Mouse (Mus musculus) CH12.LX (cell line): ENCODE measurements around the gene Ptprg. TPM values are rescaled to one million over a fixed set of nuclear protein-coding genes. Genes with fewer than 3 reads are reported as not detected.

ENCODE experiments used
- DNase-seq: peaks from one replicate; pipeline ENCODE4 v3.0.0-alpha.2; 2013; ENCODE audit errors: extremely low read depth
- H3K27ac ChIP-seq: 2 replicates; pipeline ENCODE4 v1.5.1; 2012; ENCODE audit warnings: low read depth, mild to moderate bottlenecking, control low read depth, moderate library complexity; ENCODE audit not compliant: insufficient read depth
- H3K27me3 ChIP-seq: replicated peaks from 2 replicates; pipeline ENCODE3; 2012; ENCODE audit warnings: inconsistent platforms
- H3K36me3 ChIP-seq, 2 experiments: replicated peaks in 1 of 2; 2 replicates each; pipeline versions ENCODE3 to v1.6.1; 2012; ENCODE audit warnings: inconsistent platforms in 1 of 2, low read length in 1 of 2, mild to moderate bottlenecking in 1 of 2, mixed read lengths in 1 of 2, moderate library complexity in 1 of 2; ENCODE audit not compliant: control insufficient read depth in 1 of 2, insufficient read depth in 1 of 2
- H3K4me1 ChIP-seq, 2 experiments: 2 replicates each; pipeline ENCODE4 v1.6.1; 2012; ENCODE audit warnings: inconsistent platforms in 1 of 2, moderate library complexity in 1 of 2; ENCODE audit not compliant: insufficient read depth in 2 of 2, control insufficient read depth in 1 of 2
- H3K4me2 ChIP-seq: 2 replicates; pipeline ENCODE4 v1.6.1; 2012; ENCODE audit warnings: low read depth, mild to moderate bottlenecking, control low read depth; ENCODE audit not compliant: poor library complexity, insufficient read depth, severe bottlenecking
- H3K4me3 ChIP-seq, 3 experiments: fragments of 150-350 bp in 1 of 3; sonication (generic) in 1 of 3; replicated peaks in 1 of 3; 2 replicates each; pipeline versions ENCODE3 to v1.5.1; 2011 to 2012; ENCODE audit warnings: low read depth in 2 of 3, low read length in 2 of 3, mild to moderate bottlenecking in 2 of 3, moderate library complexity in 2 of 3, control low read depth in 1 of 3, improper control_type of control experiment in 1 of 3, inconsistent platforms in 1 of 3, mixed read lengths in 1 of 3; ENCODE audit not compliant: poor library complexity in 1 of 3
- H3K79me2 ChIP-seq: replicated peaks from 2 replicates; pipeline ENCODE4 v1.6.1; 2012; ENCODE audit warnings: mild to moderate bottlenecking, moderate library complexity; ENCODE audit not compliant: control insufficient read depth, poor library complexity, insufficient read depth, severe bottlenecking; ENCODE audit errors: extremely low read depth
- H3K9ac ChIP-seq: 2 replicates; pipeline ENCODE4 v1.6.1; 2012; ENCODE audit warnings: low read depth, mild to moderate bottlenecking, control low read depth, moderate library complexity; ENCODE audit not compliant: insufficient read depth
- H3K9me3 ChIP-seq: replicated peaks from 2 replicates; pipeline ENCODE3; 2012; ENCODE audit warnings: low read length, inconsistent platforms, mixed read lengths
- CHD1 ChIP-seq: IDR thresholded peaks from 2 replicates; pipeline ENCODE4 v1.6.1; 2012; ENCODE audit warnings: low read depth, low read length, improper control_type of control experiment, inconsistent platforms
- CTCF ChIP-seq, 2 experiments: IDR thresholded peaks in 1 of 2; conservative IDR thresholded peaks in 1 of 2; 2 replicates each; pipeline ENCODE4 v1.5.1; 2011 to 2012; ENCODE audit warnings: low read depth in 2 of 2, low read length in 2 of 2, improper control_type of control experiment in 1 of 2, inconsistent platforms in 1 of 2, mild to moderate bottlenecking in 1 of 2, moderate library complexity in 1 of 2
- ELF1 ChIP-seq: IDR thresholded peaks from 2 replicates; pipeline ENCODE4 v1.6.1; 2014; ENCODE audit warnings: low read depth, mild to moderate bottlenecking, inconsistent platforms, low read length, improper control_type of control experiment
- GABPA ChIP-seq: IDR thresholded peaks from 2 replicates; pipeline ENCODE4 v1.6.1; 2012; ENCODE audit warnings: low read depth, low read length, improper control_type of control experiment, inconsistent platforms; ENCODE audit not compliant: insufficient replicate concordance
- HCFC1 ChIP-seq: IDR thresholded peaks from 2 replicates; pipeline ENCODE4 v1.6.1; 2012; ENCODE audit warnings: low read depth, mild to moderate bottlenecking, inconsistent platforms, low read length, improper control_type of control experiment
- JUN ChIP-seq: IDR thresholded peaks from 2 replicates; pipeline ENCODE4 v1.6.1; 2011; ENCODE audit warnings: low read depth, mild to moderate bottlenecking, low read length, improper control_type of control experiment, moderate library complexity; ENCODE audit not compliant: insufficient read depth
- JUND ChIP-seq: conservative IDR thresholded peaks from 2 replicates; pipeline ENCODE4 v1.6.1; 2011; ENCODE audit warnings: low read depth, low read length, improper control_type of control experiment
- MAZ ChIP-seq: IDR thresholded peaks from 2 replicates; pipeline ENCODE4 v1.6.1; 2012; ENCODE audit warnings: low read depth, mild to moderate bottlenecking, inconsistent platforms, low read length, improper control_type of control experiment, moderate library complexity
- MEF2A ChIP-seq: IDR thresholded peaks from 2 replicates; pipeline ENCODE4 v1.6.1; 2014; ENCODE audit warnings: low read depth, mild to moderate bottlenecking, inconsistent platforms, low read length, improper control_type of control experiment, borderline replicate concordance
- MYC ChIP-seq: IDR thresholded peaks from 2 replicates; pipeline ENCODE4 v1.6.1; 2011; ENCODE audit warnings: low read depth, mild to moderate bottlenecking, improper control_type of control experiment, low read length
- NELFE ChIP-seq: IDR thresholded peaks from 2 replicates; pipeline ENCODE4 v1.6.1; 2011; ENCODE audit warnings: low read depth, low read length, improper control_type of control experiment
- NRF1 ChIP-seq: IDR thresholded peaks from 2 replicates; pipeline ENCODE4 v1.6.1; 2014; ENCODE audit warnings: low read depth, mild to moderate bottlenecking, inconsistent platforms, low read length, improper control_type of control experiment, moderate library complexity
- PAX5 ChIP-seq: IDR thresholded peaks from 2 replicates; pipeline ENCODE4 v1.6.1; 2012; ENCODE audit warnings: low read length, inconsistent platforms, mixed read lengths
- POLR2A ChIP-seq: IDR thresholded peaks from 2 replicates; pipeline ENCODE4 v1.6.1; 2011; ENCODE audit warnings: low read depth, mild to moderate bottlenecking, improper control_type of control experiment, low read length
- RAD21 ChIP-seq: IDR thresholded peaks from 2 replicates; pipeline ENCODE4 v1.6.1; 2011; ENCODE audit warnings: low read depth, mild to moderate bottlenecking, low read length, improper control_type of control experiment, moderate library complexity
- SIN3A ChIP-seq: IDR thresholded peaks from 2 replicates; pipeline ENCODE4 v1.6.1; 2012; ENCODE audit warnings: low read length, improper control_type of control experiment, inconsistent platforms
- SMC3 ChIP-seq: IDR thresholded peaks from 2 replicates; pipeline ENCODE4 v1.6.1; 2011; ENCODE audit warnings: low read depth, low read length, improper control_type of control experiment
- TCF12 ChIP-seq: IDR thresholded peaks from 2 replicates; pipeline ENCODE4 v1.6.1; 2014; ENCODE audit warnings: low read depth, mild to moderate bottlenecking, inconsistent platforms, low read length, improper control_type of control experiment
- USF1 ChIP-seq: IDR thresholded peaks from 2 replicates; pipeline ENCODE4 v1.6.1; 2014; ENCODE audit warnings: low read depth, mild to moderate bottlenecking, inconsistent platforms, low read length, improper control_type of control experiment
- USF2 ChIP-seq: conservative IDR thresholded peaks from 2 replicates; pipeline ENCODE4 v1.6.1; 2011; ENCODE audit warnings: low read depth, low read length, improper control_type of control experiment
- ZKSCAN1 ChIP-seq: IDR thresholded peaks from 2 replicates; pipeline ENCODE4 v1.6.1; 2012; ENCODE audit warnings: low read depth, inconsistent platforms, low read length, improper control_type of control experiment, borderline replicate concordance
- ZMIZ1 ChIP-seq: IDR thresholded peaks from 2 replicates; pipeline ENCODE4 v1.6.1; 2012; ENCODE audit warnings: low read depth, mild to moderate bottlenecking, inconsistent platforms, low read length, improper control_type of control experiment
- ZNF384 ChIP-seq: IDR thresholded peaks from 2 replicates; pipeline ENCODE4 v1.6.1; 2012; ENCODE audit warnings: low read depth, low read length, improper control_type of control experiment, inconsistent platforms
- dilution Hi-C: fragments of 300-500 bp; cut with MboI; formaldehyde crosslinking; loops from 2 replicates; pipeline ENCODE4 v1.14.3; 2020; ENCODE audit warnings: low sequenced_read_pairs; ENCODE audit not compliant: extremely low pct_unique_long_range_greater_than_20kb, extremely low pct_ligation_motif_present
- in situ Hi-C: fragments of 300-500 bp; cut with MboI; formaldehyde crosslinking; loops from 3 replicates; pipeline ENCODE4 v1.14.3; 2019; ENCODE audit warnings: low sequenced_read_pairs, low pct_ligation_motif_present, low pct_unique_long_range_greater_than_20kb, mixed read lengths
- polyA plus RNA-seq: library from polyadenylated mRNA; unstranded; fragments of >175 nt; gene quantifications from 2 replicates; pipeline ENCODE4 v1.2.1, GENCODE M21; 2012; ENCODE audit warnings: low read depth; ENCODE audit not compliant: insufficient read length
- total RNA-seq, 2 experiments: library from RNA; depleted of rRNA; stranded (reverse); fragments of 300-350 nt in 1 of 2; fragments of >200 nt in 1 of 2; gene quantifications; 2 replicates each; pipeline ENCODE4 v1.2.3; 2012 to 2014

The Ptprg gene
- total and polyA plus RNA-seq, 3 experiments, result 0.08 TPM; not detected in 2

DNA sequence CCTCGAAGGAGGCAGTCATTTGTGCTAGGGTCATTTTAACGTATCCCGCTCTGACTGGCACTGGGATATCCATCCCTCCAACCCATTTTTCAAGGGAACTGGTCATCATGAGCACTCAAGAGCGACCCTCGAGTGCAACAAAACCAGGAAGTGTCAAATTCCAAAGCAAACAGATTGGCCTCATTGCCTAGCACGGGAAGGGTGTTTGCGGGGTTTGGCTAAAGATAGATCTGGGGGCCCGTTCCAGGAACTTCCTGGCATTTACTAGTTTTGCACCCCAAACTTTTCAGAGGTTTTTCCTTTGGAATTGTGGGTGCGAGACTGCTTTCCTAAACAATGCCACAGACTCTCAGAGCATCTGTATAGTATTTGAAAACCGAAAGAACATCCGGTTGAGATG is 1.4 kb upstream of the Ptprg start:
- in situ Hi-C loops (no loop called here), dilution Hi-C loops (no loop called here)
- H3K79me2 ChIP-seq, result no peaks in the 10 kb centered on the region
- peaks cover 87% of the 10 kb centered on the region for H3K9me3 ChIP-seq
- no peak overlapping the region for H3K27ac ChIP-seq
- H3K27me3 ChIP-seq, result no peaks in the 10 kb centered on the region
- no peak overlapping the region for H3K9ac ChIP-seq
- H3K36me3 ChIP-seq, result no peaks in the 10 kb centered on the region
- H3K4me2 ChIP-seq, result no peak overlapping the region
- H3K4me3 ChIP-seq, result no peak overlapping the region
- DNase-seq, result no peak
- no peaks in the 10 kb centered on the region for H3K4me1 ChIP-seq
- no peak for TF ChIP-seq MAZ
- TF ChIP-seq JUN, result no peak
- TF ChIP-seq HCFC1, result no peak

DNA sequence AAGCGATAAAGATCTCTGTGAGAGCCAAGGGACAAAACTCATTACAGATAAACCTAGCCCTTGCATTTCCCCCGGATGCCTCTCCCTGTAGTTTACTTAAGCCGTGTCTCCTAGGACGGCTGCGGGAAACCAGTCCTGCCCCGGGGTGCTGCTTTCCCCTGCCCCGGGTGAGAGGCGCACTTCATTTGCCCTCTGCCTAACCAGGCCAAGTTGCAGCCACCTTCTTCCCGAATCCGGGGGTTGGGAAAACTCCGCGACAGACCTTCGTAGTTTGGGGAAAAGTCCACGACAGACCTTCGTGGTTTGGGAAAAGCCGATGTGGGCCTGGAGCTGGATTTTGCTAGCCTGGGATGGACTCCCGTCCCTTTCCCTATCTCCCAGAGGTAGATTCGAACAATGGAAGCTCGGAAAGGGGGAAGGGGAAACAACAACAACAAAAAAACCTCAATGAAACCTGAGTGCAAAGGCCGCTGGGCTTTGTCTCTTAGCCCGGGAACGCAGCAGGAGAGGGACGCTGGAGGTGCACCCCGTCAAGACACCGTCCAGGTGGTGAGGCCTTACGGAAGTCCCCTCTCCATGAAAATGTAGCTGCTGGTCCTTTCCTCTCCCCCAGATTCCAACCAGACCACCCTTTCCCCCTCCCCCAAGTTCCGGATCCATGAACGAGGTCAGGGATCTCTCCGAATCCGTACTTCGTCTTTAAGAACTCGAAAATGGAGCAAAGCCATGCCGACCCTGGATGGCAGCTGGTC is 635 bp upstream of the Ptprg start:
- no peaks in the 10 kb centered on the region for H3K4me1 ChIP-seq
- no peak overlapping the region for H3K4me3 ChIP-seq
- TF ChIP-seq POLR2A (no peak), HCFC1 (no peak)
- H3K9ac ChIP-seq, result no peak overlapping the region
- dilution Hi-C loops, result no loop called here
- no peaks in the 10 kb centered on the region for H3K27me3 ChIP-seq
- DNase-seq, result no peak
- H3K79me2 ChIP-seq, result no peaks in the 10 kb centered on the region
- H3K4me2 ChIP-seq, result no peak overlapping the region
- peaks cover 86% of the 10 kb centered on the region for H3K9me3 ChIP-seq
- H3K27ac ChIP-seq, result no peak overlapping the region
- in situ Hi-C loops, result no loop called here
- H3K36me3 ChIP-seq, result no peaks in the 10 kb centered on the region

- no peak overlapping the region for H3K9ac ChIP-seq
- H3K9me3 ChIP-seq, result peaks cover 90% of the 10 kb centered on the region
- no peaks in the 10 kb centered on the region for H3K79me2 ChIP-seq
- H3K4me3 ChIP-seq, result no peak overlapping the region
- no peak for DNase-seq
- in situ Hi-C loops (no loop called here), dilution Hi-C loops (no loop called here)
- no peak for TF ChIP-seq SMC3
- no peak for TF ChIP-seq USF2
- TF ChIP-seq MAZ, result no peak
- TF ChIP-seq PAX5, result no peak
- no peak for TF ChIP-seq NELFE
- no peak for TF ChIP-seq ZNF384
- no peak for TF ChIP-seq RAD21
- TF ChIP-seq CTCF (conservative IDR thresholded peaks at IDR 0.05 in 1 of 2, IDR thresholded peaks at IDR 0.05 in 1 of 2; ENCODE audit: low read depth in 2 of 2, low read length in 2 of 2), result no peak
- no peak for TF ChIP-seq USF1
- TF ChIP-seq NRF1, result no peak
- TF ChIP-seq ZMIZ1, result no peak
- TF ChIP-seq ELF1, result no peak
- TF ChIP-seq MEF2A, result no peak
- no peak for TF ChIP-seq JUND
- no peak for TF ChIP-seq ZKSCAN1
- TF ChIP-seq MYC, result no peak
- no peak for TF ChIP-seq GABPA
- no peak for TF ChIP-seq TCF12
- no peak for TF ChIP-seq CHD1
- no peak for TF ChIP-seq SIN3A
- H3K27ac ChIP-seq, result no peak overlapping the region
- H3K4me1 ChIP-seq, result no peaks in the 10 kb centered on the region
- no peaks in the 10 kb centered on the region for H3K36me3 ChIP-seq
- no peaks in the 10 kb centered on the region for H3K27me3 ChIP-seq
- no peak overlapping the region for H3K4me2 ChIP-seq
These were observed 460 bp downstream of the Ptprg start for GRCm38 (mm10) chr14:11553679-11554305.
